13 mouse cellular contexts compared by ENCODE assay signal in the genomic region with DNA sequence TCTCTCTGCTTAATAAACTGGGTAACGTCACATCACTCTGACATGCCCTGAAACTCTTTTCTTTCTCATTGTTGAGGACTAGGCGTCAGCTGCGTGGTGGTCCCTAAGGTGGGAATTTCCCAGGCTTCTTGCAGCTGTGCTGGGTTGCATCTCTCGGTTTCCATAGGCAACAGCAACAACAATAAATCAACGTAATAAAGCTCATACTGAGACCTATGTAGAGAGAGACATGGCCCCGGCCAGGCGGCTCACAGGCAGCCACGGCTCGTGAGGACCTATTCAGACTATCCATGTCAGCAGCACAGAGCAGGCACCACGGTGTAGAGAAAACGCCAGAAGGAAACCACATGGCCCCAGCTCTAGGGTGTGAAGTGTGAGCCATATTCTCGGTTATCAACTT. TPM values are rescaled to one million over a fixed set of nuclear protein-coding genes. Genes with fewer than 3 reads are reported as not detected.
A peak's percentile ranks its signal among the peaks of the same experiment; 100 is the strongest.
DNase-seq lines count a peak whose midpoint lies in the region; ATAC-seq lines count a peak whose summit lies in the region.
"Had no signal": no experiment of that assay in that cellular context is flagged by ENCODE, and none has a peak within 500 bp of the region (broad histone marks: within the 10 kb centered on the region; RNA-seq: fewer than 3 reads in every experiment).

No protein-coding gene starts in this region.

- no peaks in the 10 kb centered on the region for H3K36me3 ChIP-seq in midbrain, embryonic 12.5 days
- H3K36me3 ChIP-seq in midbrain, embryonic 10.5 days: no peaks in the 10 kb centered on the region
- no peaks in the 10 kb centered on the region for H3K36me3 ChIP-seq in limb, embryonic 15.5 days
- H3K36me3 ChIP-seq: liver, embryonic 15.5 days had no signal

- peak; percentile 53 for DNase-seq in embryo, embryonic 10.5 days (ENCODE audit: low spot score)
- no peak for DNase-seq in embryo, embryonic 9.5 days (ENCODE audit: extremely low spot score)
- no peak for DNase-seq in midbrain, embryonic 10.5 days (ENCODE audit: low spot score)
- DNase-seq in thymus, adult 18-20 months: no peak
- DNase-seq in cerebellum, postnatal 10 days: no peak
- DNase-seq in lung, postnatal 36 days: no peak
- DNase-seq: adrenal gland, postnatal 25 days; heart, adult 18-20 months; heart, postnatal 36 days had no signal

- no peak overlapping the region for H3K9ac ChIP-seq in midbrain, embryonic 12.5 days (replicated peaks)
- H3K9ac ChIP-seq in limb, embryonic 15.5 days: no peak overlapping the region
- H3K9ac ChIP-seq: liver, embryonic 15.5 days had no signal

- no peak for ATAC-seq in midbrain, embryonic 12.5 days (ENCODE audit: low FRiP score, low read depth)
- ATAC-seq in limb, embryonic 15.5 days (ENCODE audit: insufficient number of reproducible peaks, low FRiP score, low TSS enrichment, low read depth): peak; percentile 52; the same call in 1 of the 2 replicates

- peaks cover 9% of the 10 kb centered on the region for H3K27me3 ChIP-seq in midbrain, embryonic 12.5 days
- peaks cover 7% of the 10 kb centered on the region; the same call in 1 of the 2 replicates for H3K27me3 ChIP-seq in midbrain, embryonic 10.5 days (ENCODE audit: low read depth, poor library complexity, severe bottlenecking)
- no peaks in the 10 kb centered on the region for H3K27me3 ChIP-seq in limb, embryonic 15.5 days
- H3K27me3 ChIP-seq: liver, embryonic 15.5 days had no signal

- 59% methylated on average over 12 of the region's 12 CpGs for WGBS in midbrain, embryonic 12.5 days
- 79% methylated on average over 12 of the region's 12 CpGs for WGBS in midbrain, embryonic 10.5 days
- 29% methylated on average over 12 of the region's 12 CpGs for WGBS in limb, embryonic 15.5 days

- peak overlapping the region; percentile 8; the same call in 1 of the 2 replicates for H3K27ac ChIP-seq in midbrain, embryonic 12.5 days (replicated peaks)
- no peak overlapping the region for H3K27ac ChIP-seq in midbrain, embryonic 10.5 days (replicated peaks)
- H3K27ac ChIP-seq in limb, embryonic 15.5 days: no peak overlapping the region
- H3K27ac ChIP-seq: liver, embryonic 15.5 days; stomach, postnatal 0 days had no signal

- H3K4me3 ChIP-seq in midbrain, embryonic 12.5 days: no peak overlapping the region
- H3K4me3 ChIP-seq in midbrain, embryonic 10.5 days: no peak overlapping the region
- no peak overlapping the region for H3K4me3 ChIP-seq in limb, embryonic 15.5 days
- H3K4me3 ChIP-seq: liver, embryonic 15.5 days had no signal

- H3K9me3 ChIP-seq in midbrain, embryonic 12.5 days: no peaks in the 10 kb centered on the region
- no peaks in the 10 kb centered on the region for H3K9me3 ChIP-seq in midbrain, embryonic 10.5 days (replicated peaks)
- H3K9me3 ChIP-seq in limb, embryonic 15.5 days: no peaks in the 10 kb centered on the region
- H3K9me3 ChIP-seq: liver, embryonic 15.5 days had no signal

- peaks cover 20% of the 10 kb centered on the region for H3K4me1 ChIP-seq in midbrain, embryonic 12.5 days
- peaks cover 20% of the 10 kb centered on the region for H3K4me1 ChIP-seq in midbrain, embryonic 10.5 days
- peaks cover 12% of the 10 kb centered on the region for H3K4me1 ChIP-seq in limb, embryonic 15.5 days
- H3K4me1 ChIP-seq: liver, embryonic 15.5 days had no signal

- no peak overlapping the region for H3K4me2 ChIP-seq in midbrain, embryonic 12.5 days (replicated peaks)
- no peak overlapping the region for H3K4me2 ChIP-seq in limb, embryonic 15.5 days
- H3K4me2 ChIP-seq: liver, embryonic 15.5 days had no signal

RNA-seq across cellular contexts. Expression of gene Pcnx2, which starts 50.3 kb away (rescaled TPM):
- polyA plus RNA-seq in midbrain, embryonic 12.5 days (2016; fragmentation: Nextera tagmentation; extraction: Ambion mirVana): 0.76 and 1.4 TPM in 2 replicates
- polyA plus RNA-seq in midbrain, embryonic 10.5 days (2016; fragmentation: Nextera tagmentation; extraction: Ambion mirVana): 0.11 and 0.24 TPM in 2 replicates
- polyA plus RNA-seq in limb, embryonic 15.5 days (2015; fragmentation: Nextera tagmentation; extraction: Ambion mirVana): 0.70 and 0.89 TPM in 2 replicates
